Mouse (Mus musculus): ENCODE measurements around the gene Nav3. TPM values are rescaled to one million over a fixed set of nuclear protein-coding genes. Genes with fewer than 3 reads are reported as not detected.

Nav3 gene
- total RNA-seq, 2 experiments from 2014 or later, result 132 to 151 TPM

GRCm38 (mm10) chr10:110233307-110233930 is 222.6 kb downstream of the Nav3 start:
- DNase-seq (ENCODE audit: low spot score in 2 of 2), result peak in 1 of 2 experiments; percentile 9
- intact Hi-C loops (cut with DNase I), result no loop called here

GRCm38 (mm10) chr10:110206411-110206810 is 249.6 kb downstream of the Nav3 start:
- DNase-seq (ENCODE audit: low spot score in 2 of 2), result no peak
- intact Hi-C loops (cut with DNase I), result no loop called here

GRCm38 (mm10) chr10:110204121-110204697 is 251.8 kb downstream of the Nav3 start:
- intact Hi-C loops (cut with DNase I), result no loop called here
- DNase-seq (ENCODE audit: low spot score in 2 of 2), result no peak

- intact Hi-C loops (cut with DNase I), result no loop called here
- no peak for DNase-seq (ENCODE audit: low spot score in 2 of 2)
These were observed 263.1 kb downstream of the Nav3 start for GRCm38 (mm10) chr10:110192881-110193280.

- DNase-seq (ENCODE audit: low spot score in 2 of 2), result peak; percentile 31 to 32
- intact Hi-C loops (cut with DNase I), result no loop called here
These were observed 263.8 kb downstream of the Nav3 start for GRCm38 (mm10) chr10:110192026-110192805.

- no peak for DNase-seq (ENCODE audit: low spot score in 2 of 2)
- intact Hi-C loops (cut with DNase I), result no loop called here
These were observed 269.8 kb downstream of the Nav3 start for GRCm38 (mm10) chr10:110186242-110186641.

- intact Hi-C loops (cut with DNase I), result no loop called here
- DNase-seq (ENCODE audit: low spot score in 2 of 2), result no peak
These were observed 280.1 kb downstream of the Nav3 start for GRCm38 (mm10) chr10:110175874-110176273.

GRCm38 (mm10) chr10:110169416-110169815 is 286.6 kb downstream of the Nav3 start:
- intact Hi-C loops (cut with DNase I), result no loop called here
- DNase-seq (ENCODE audit: low spot score in 2 of 2), result no peak

- intact Hi-C loops (cut with DNase I), result no loop called here
- DNase-seq (ENCODE audit: low spot score in 2 of 2), result no peak
These were observed 287.1 kb downstream of the Nav3 start for GRCm38 (mm10) chr10:110168892-110169291.

GRCm38 (mm10) chr10:110162596-110162995 is 293.4 kb downstream of the Nav3 start:
- intact Hi-C loops (cut with DNase I), result no loop called here
- DNase-seq (ENCODE audit: low spot score in 2 of 2), result no peak

- intact Hi-C loops (cut with DNase I), result no loop called here
- DNase-seq (ENCODE audit: low spot score in 2 of 2), result no peak
These were observed 295.1 kb downstream of the Nav3 start for GRCm38 (mm10) chr10:110160894-110161293.

GRCm38 (mm10) chr10:110159548-110159947 is 296.5 kb downstream of the Nav3 start:
- intact Hi-C loops (cut with DNase I), result no loop called here
- no peak for DNase-seq (ENCODE audit: low spot score in 2 of 2)

GRCm38 (mm10) chr10:110158122-110158521 is 297.9 kb downstream of the Nav3 start:
- no peak for DNase-seq (ENCODE audit: low spot score in 2 of 2)
- intact Hi-C loops (cut with DNase I), result no loop called here

GRCm38 (mm10) chr10:110156412-110156811 is 299.6 kb downstream of the Nav3 start:
- no peak for DNase-seq (ENCODE audit: low spot score in 2 of 2)
- intact Hi-C loops (cut with DNase I), result no loop called here

- DNase-seq (ENCODE audit: low spot score in 2 of 2), result no peak
- intact Hi-C loops (cut with DNase I), result no loop called here
These were observed 300.5 kb downstream of the Nav3 start for GRCm38 (mm10) chr10:110155494-110155893.

GRCm38 (mm10) chr10:110154873-110155237 is 301.1 kb downstream of the Nav3 start:
- intact Hi-C loops (cut with DNase I), result no loop called here
- no peak for DNase-seq (ENCODE audit: low spot score in 2 of 2)

GRCm38 (mm10) chr10:110154001-110154872 is 301.8 kb downstream of the Nav3 start:
- intact Hi-C loops (cut with DNase I), result no loop called here

GRCm38 (mm10) chr10:110120572-110120971 is 335.4 kb downstream of the Nav3 start:
- no peak for DNase-seq (ENCODE audit: low spot score in 2 of 2)
- intact Hi-C loops (cut with DNase I), result loop anchor here (10.0 kb wide), 1 partner anchor 534 kb away; no protein-coding TSS in a partner anchor

More at GRCm38 (mm10) chr10:110154001-110154872, 301.8 kb downstream of the Nav3 start:
- DNase-seq (ENCODE audit: low spot score in 2 of 2), result no peak

- DNase-seq (ENCODE audit: low spot score in 2 of 2), result no peak
- intact Hi-C loops (cut with DNase I), result no loop called here
These were observed 338.7 kb downstream of the Nav3 start for GRCm38 (mm10) chr10:110117341-110117740.

All from left cerebral cortex, postnatal 36 days (tissue).